Mouse (Mus musculus) layer of hippocampus, postnatal 25 days (tissue): Measurements from ENCODE around the gene Trpv3. TPM values are rescaled to one million over a fixed set of nuclear protein-coding genes. Genes with fewer than 3 reads are reported as not detected.
"Not testable (repeated sequence)": the region's sequence is repeated elsewhere in the genome, so short reads cannot be mapped to it uniquely, and the experiment has no call there.

ENCODE experiments used
- DNase-seq, 2 experiments: peaks; one replicate each; pipeline ENCODE4 v3.0.0; 2022; ENCODE audit warnings: mixed read lengths in 2 of 2, low spot score in 1 of 2; ENCODE audit errors: extremely low spot score in 1 of 2
- total RNA-seq, 2 experiments: library from RNA; stranded (reverse); gene quantifications; 2 replicates each; pipeline ENCODE4 v1.2.3; 2021

The Trpv3 gene
- total RNA-seq, 2 experiments from 2014 or later = 0.34 to 0.40 TPM

- no peak for DNase-seq
These were observed 16.7 kb downstream of the Trpv3 start for GRCm38 (mm10) chr11:73283926-73284325.

- DNase-seq = no peak
These were observed 17.2 kb downstream of the Trpv3 start for GRCm38 (mm10) chr11:73284351-73284750.

GRCm38 (mm10) chr11:73289621-73290020 lies 22.4 kb downstream of the Trpv3 start:
- no peak for DNase-seq

GRCm38 (mm10) chr11:73303123-73303522 lies 35.9 kb downstream of the Trpv3 start:
- DNase-seq = no peak

- DNase-seq = no peak
These were observed 48.8 kb downstream of the Trpv3 start for GRCm38 (mm10) chr11:73315961-73316360.

GRCm38 (mm10) chr11:73318581-73318980 lies 51.4 kb downstream of the Trpv3 start:
- not testable (repeated sequence) for DNase-seq

- DNase-seq = not testable (repeated sequence)
These were observed 53.9 kb downstream of the Trpv3 start for GRCm38 (mm10) chr11:73321064-73321463.

GRCm38 (mm10) chr11:73323906-73324830 lies 57.0 kb downstream of the Trpv3 start:
- no peak for DNase-seq

- DNase-seq = no peak
These were observed 59.3 kb downstream of the Trpv3 start for GRCm38 (mm10) chr11:73326485-73326886.

GRCm38 (mm10) chr11:73327361-73327760 lies 60.2 kb downstream of the Trpv3 start:
- no peak for DNase-seq

GRCm38 (mm10) chr11:73329442-73329841 lies 62.3 kb downstream of the Trpv3 start, which contains the start of the genes Aspa, Gm49340 and Spata22:
TSS of gene Aspa (minus strand) at chr11:73329596.
TSS of gene Gm49340 (plus strand) at chr11:73329741.
TSS of gene Spata22 (plus strand) at chr11:73329741.
- no peak for DNase-seq

GRCm38 (mm10) chr11:73333357-73333756 lies 66.2 kb downstream of the Trpv3 start:
- no peak for DNase-seq

GRCm38 (mm10) chr11:73336919-73337318 lies 69.7 kb downstream of the Trpv3 start:
- no peak for DNase-seq

Other genes starting within 250 kb of the Trpv3 start
- gene Camkk1, start 248.4 kb upstream of the Trpv3 start, total RNA-seq = 100 to 1,000 TPM; 128 to 155 TPM
- gene Ncbp3, start 219.6 kb upstream of the Trpv3 start, total RNA-seq = 10 to 100 TPM in 1 of 2 experiments, 1 to 10 TPM in 1; 8.5 to 10.4 TPM
- under 1 TPM; 0.12 to 0.15 TPM for gene Itgae, start 176.8 kb upstream of the Trpv3 start, total RNA-seq
- gene Haspin, start 129.1 kb upstream of the Trpv3 start, total RNA-seq = under 1 TPM; 0.30 to 0.33 TPM
- 1 to 10 TPM; 2.5 to 2.6 TPM for gene P2rx5, start 107.0 kb upstream of the Trpv3 start, total RNA-seq
- gene Emc6, start 90.4 kb upstream of the Trpv3 start, total RNA-seq = 10 to 100 TPM; 51.3 to 65.6 TPM
- gene Tax1bp3, start 90.3 kb upstream of the Trpv3 start, total RNA-seq = 10 to 100 TPM; 11.6 to 13.3 TPM
- 10 to 100 TPM; 16.5 to 23.0 TPM for gene Ctns, start 68.3 kb upstream of the Trpv3 start, total RNA-seq
- gene Shpk, start 67.9 kb upstream of the Trpv3 start, total RNA-seq = 1 to 10 TPM; 3.0 to 4.1 TPM
- gene Trpv1, start 33.1 kb upstream of the Trpv3 start, total RNA-seq = under 1 TPM in 1 of 2 experiments, not detected in 1; 0.12 TPM
- gene Aspa, start 62.2 kb downstream of the Trpv3 start, total RNA-seq = 10 to 100 TPM; 11.7 to 14.6 TPM
- gene Gm49340, start 62.4 kb downstream of the Trpv3 start, total RNA-seq = not detected
- gene Spata22, start 62.4 kb downstream of the Trpv3 start, total RNA-seq = not detected
- gene Olfr20, start 83.4 kb downstream of the Trpv3 start, total RNA-seq = not detected
- gene Olfr376, start 103.9 kb downstream of the Trpv3 start, total RNA-seq = not detected
- gene Olfr1, start 132.2 kb downstream of the Trpv3 start, total RNA-seq = not detected
- gene Olfr378, start 161.1 kb downstream of the Trpv3 start, total RNA-seq = not detected
- gene Olfr380, start 190.1 kb downstream of the Trpv3 start, total RNA-seq = not detected
- not detected for gene Olfr381, start 224.2 kb downstream of the Trpv3 start, total RNA-seq
- gene Olfr382, start 249.8 kb downstream of the Trpv3 start, total RNA-seq = not detected